Mouse (Mus musculus): ENCODE data around the gene Arhgap32. TPM values are rescaled to one million over a fixed set of nuclear protein-coding genes. Genes with fewer than 3 reads are reported as not detected.
A peak's percentile ranks its signal among the peaks of the same experiment; 100 is the strongest.

The Arhgap32 gene
- polyA plus RNA-seq, 1 experiment = 233 TPM

DNA sequence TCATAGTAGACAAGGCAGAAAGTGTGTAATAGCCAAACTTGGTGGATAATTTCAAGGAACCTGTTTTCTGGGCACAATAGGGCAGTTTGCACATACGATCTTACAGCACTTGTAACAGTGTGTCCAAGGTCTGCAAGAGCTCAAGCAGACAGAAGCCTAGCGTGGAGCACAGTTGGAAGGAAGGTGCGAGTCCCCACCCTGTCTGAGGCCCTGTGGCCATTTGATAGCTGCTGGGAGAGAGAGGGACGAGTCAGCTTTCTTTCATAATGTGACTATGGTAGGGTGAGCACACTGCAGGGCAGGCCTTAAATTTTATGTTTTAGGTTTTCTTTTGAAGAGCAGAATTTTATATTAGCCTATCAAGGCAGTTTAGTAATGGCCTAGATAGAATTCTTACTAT lies 117.7 kb downstream of the Arhgap32 start:
- no peaks in the 10 kb centered on the region for H3K4me1 ChIP-seq (ENCODE audit: control insufficient read depth, insufficient read depth, low read length)
- WGBS = 97% methylated on average over 4 of the region's 4 CpGs
- no peak overlapping the region for H3K27ac ChIP-seq (ENCODE audit: insufficient read depth, low read depth, low read length)
- no peak overlapping the region for H3K4me3 ChIP-seq (ENCODE audit: insufficient read depth, low read depth, low read length)
- TF ChIP-seq POLR2A (IDR thresholded peaks at IDR 0.05; ENCODE audit: insufficient read depth, low read depth, low read length) (no peak), CTCF (IDR thresholded peaks at IDR 0.05; ENCODE audit: insufficient read depth, low read depth, low read length) (no peak)

- TF ChIP-seq POLR2A (IDR thresholded peaks at IDR 0.05; ENCODE audit: insufficient read depth, low read depth, low read length) (no peak), CTCF (IDR thresholded peaks at IDR 0.05; ENCODE audit: insufficient read depth, low read depth, low read length) (no peak)
- H3K4me1 ChIP-seq (ENCODE audit: control insufficient read depth, insufficient read depth, low read length) = no peaks in the 10 kb centered on the region
- H3K4me3 ChIP-seq (ENCODE audit: insufficient read depth, low read depth, low read length) = no peak overlapping the region
- 96% methylated on average over 3 of the region's 3 CpGs for WGBS
- no peak overlapping the region for H3K27ac ChIP-seq (ENCODE audit: insufficient read depth, low read depth, low read length)
Measured at GRCm38 (mm10) chr9:32234767-32235489, 119.0 kb downstream of the Arhgap32 start.

GRCm38 (mm10) chr9:32238899-32239298 lies 123.0 kb downstream of the Arhgap32 start:
- 63% methylated on average over 10 of the region's 10 CpGs for whole genome bisulfite sequencing
- no peak overlapping the region for H3K27ac ChIP-seq (ENCODE audit: insufficient read depth, low read depth, low read length)
- TF ChIP-seq POLR2A (IDR thresholded peaks at IDR 0.05; ENCODE audit: insufficient read depth, low read depth, low read length) = no peak
- no peak for TF ChIP-seq CTCF (IDR thresholded peaks at IDR 0.05; ENCODE audit: insufficient read depth, low read depth, low read length)
- no peak overlapping the region for H3K4me3 ChIP-seq (ENCODE audit: insufficient read depth, low read depth, low read length)
- H3K4me1 ChIP-seq (ENCODE audit: control insufficient read depth, insufficient read depth, low read length) = 0 out of 2 replicates have a peak, but pooled peaks cover 4% of the 10 kb centered on the region

GRCm38 (mm10) chr9:32239427-32239826 lies 123.5 kb downstream of the Arhgap32 start:
- Histone ChIP-seq H3K27ac (ENCODE audit: insufficient read depth, low read depth, low read length) (no peak overlapping the region), H3K4me3 (ENCODE audit: insufficient read depth, low read depth, low read length) (no peak overlapping the region), H3K4me1 (ENCODE audit: control insufficient read depth, insufficient read depth, low read length) (0 out of 2 replicates have a peak, but pooled peaks cover 4% of the 10 kb centered on the region)
- WGBS = 95% methylated on average over 10 of the region's 10 CpGs
- TF ChIP-seq CTCF (IDR thresholded peaks at IDR 0.05; ENCODE audit: insufficient read depth, low read depth, low read length) = no peak
- no peak for TF ChIP-seq POLR2A (IDR thresholded peaks at IDR 0.05; ENCODE audit: insufficient read depth, low read depth, low read length)

GRCm38 (mm10) chr9:32240449-32240848 lies 124.5 kb downstream of the Arhgap32 start:
- Histone ChIP-seq H3K4me1 (ENCODE audit: control insufficient read depth, insufficient read depth, low read length) (0 out of 2 replicates have a peak, but pooled peaks cover 4% of the 10 kb centered on the region), H3K4me3 (ENCODE audit: insufficient read depth, low read depth, low read length) (no peak overlapping the region), H3K27ac (ENCODE audit: insufficient read depth, low read depth, low read length) (no peak overlapping the region)
- TF ChIP-seq POLR2A (IDR thresholded peaks at IDR 0.05; ENCODE audit: insufficient read depth, low read depth, low read length) (no peak), CTCF (IDR thresholded peaks at IDR 0.05; ENCODE audit: insufficient read depth, low read depth, low read length) (no peak)
- WGBS = 94% methylated on average over 5 of the region's 5 CpGs

- H3K27ac ChIP-seq (ENCODE audit: insufficient read depth, low read depth, low read length) = no peak overlapping the region
- WGBS = 90% methylated on average over 9 of the region's 9 CpGs
- H3K4me1 ChIP-seq (ENCODE audit: control insufficient read depth, insufficient read depth, low read length) = 0 out of 2 replicates have a peak, but pooled peaks cover 4% of the 10 kb centered on the region
- TF ChIP-seq CTCF (IDR thresholded peaks at IDR 0.05; ENCODE audit: insufficient read depth, low read depth, low read length) (no peak), POLR2A (IDR thresholded peaks at IDR 0.05; ENCODE audit: insufficient read depth, low read depth, low read length) (0 out of 2 replicates have a peak, but pooled peaks have one; percentile 16)
- no peak overlapping the region for H3K4me3 ChIP-seq (ENCODE audit: insufficient read depth, low read depth, low read length)
Measured at GRCm38 (mm10) chr9:32241637-32242199, 125.8 kb downstream of the Arhgap32 start.

- 94% methylated on average over 2 of the region's 2 CpGs for WGBS
- TF ChIP-seq POLR2A (IDR thresholded peaks at IDR 0.05; ENCODE audit: insufficient read depth, low read depth, low read length) (no peak), CTCF (IDR thresholded peaks at IDR 0.05; ENCODE audit: insufficient read depth, low read depth, low read length) (no peak)
Measured at GRCm38 (mm10) chr9:32242921-32243617, 127.1 kb downstream of the Arhgap32 start.

GRCm38 (mm10) chr9:32245237-32245636 lies 129.3 kb downstream of the Arhgap32 start:
- H3K4me3 ChIP-seq (ENCODE audit: insufficient read depth, low read depth, low read length) = no peak overlapping the region
- WGBS = 85% methylated on average over 3 of the region's 3 CpGs

More at GRCm38 (mm10) chr9:32242921-32243617, 127.1 kb downstream of the Arhgap32 start:
- H3K4me1 ChIP-seq (ENCODE audit: control insufficient read depth, insufficient read depth, low read length) = 0 out of 2 replicates have a peak, but pooled peaks cover 4% of the 10 kb centered on the region
- no peak overlapping the region for H3K4me3 ChIP-seq (ENCODE audit: insufficient read depth, low read depth, low read length)
- H3K27ac ChIP-seq (ENCODE audit: insufficient read depth, low read depth, low read length) = no peak overlapping the region

More at GRCm38 (mm10) chr9:32245237-32245636, 129.3 kb downstream of the Arhgap32 start:
- Histone ChIP-seq H3K4me1 (ENCODE audit: control insufficient read depth, insufficient read depth, low read length) (0 out of 2 replicates have a peak, but pooled peaks cover 4% of the 10 kb centered on the region), H3K27ac (ENCODE audit: insufficient read depth, low read depth, low read length) (no peak overlapping the region)
- TF ChIP-seq POLR2A (IDR thresholded peaks at IDR 0.05; ENCODE audit: insufficient read depth, low read depth, low read length) (no peak), CTCF (IDR thresholded peaks at IDR 0.05; ENCODE audit: insufficient read depth, low read depth, low read length) (no peak)
